Mouse (Mus musculus): Measurements from ENCODE around the gene Zfp280d.

DNA sequence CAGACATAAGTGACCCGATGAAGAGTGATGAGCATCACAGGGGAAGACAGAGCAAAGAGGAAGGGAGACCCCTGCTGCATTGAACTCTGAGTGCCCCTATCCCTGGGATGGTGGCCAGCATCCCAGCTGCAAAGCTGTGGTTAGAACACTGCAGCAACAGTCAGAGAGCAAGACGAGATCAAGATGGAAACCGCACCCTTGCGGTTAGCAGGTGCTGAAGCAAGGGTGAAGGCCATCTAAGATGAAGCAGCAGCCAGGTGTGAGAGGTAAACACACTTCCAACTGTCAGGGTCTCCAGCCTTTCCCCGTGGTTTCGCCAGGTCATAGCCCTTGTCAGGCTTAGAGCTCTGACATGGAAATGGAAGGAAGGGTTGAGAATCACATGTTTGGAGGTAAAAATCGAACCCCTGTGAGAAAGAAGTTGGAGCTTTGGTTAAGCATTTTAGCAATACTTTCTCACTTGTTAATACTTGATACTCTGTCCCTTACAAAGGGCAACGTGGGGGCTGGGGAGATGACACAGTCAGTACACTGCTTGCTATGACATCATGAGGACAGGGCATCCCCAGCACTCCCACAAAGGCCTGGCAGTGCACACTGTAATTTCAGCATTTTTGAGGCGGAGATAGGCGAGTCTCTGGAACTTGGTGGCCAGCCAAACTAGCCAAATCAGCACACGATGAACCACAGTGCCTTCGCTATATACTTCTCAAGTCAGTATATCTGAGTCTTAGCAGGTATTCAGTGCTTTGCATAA lies 115.8 kb downstream of the Zfp280d start:
- TF ChIP-seq CTCF (IDR thresholded peaks at IDR 0.05; ENCODE audit: insufficient read depth, low read length), result no peak
- TF ChIP-seq POLR2A (IDR thresholded peaks at IDR 0.05; ENCODE audit: borderline replicate concordance, extremely low read depth, low read depth, low read length), result no peak

Measured in lung, adult 2 months (tissue).